Mouse (Mus musculus) bone marrow, adult 2 months (tissue): ENCODE measurements around the gene Gm9972. TPM values are rescaled to one million over a fixed set of nuclear protein-coding genes. Genes with fewer than 3 reads are reported as not detected.

ENCODE experiments used
- H3K27ac ChIP-seq: fragments of 200-500 bp; 2 replicates; pipeline ENCODE4 v1.5.1; 2012; ENCODE audit warnings: low read depth, mild to moderate bottlenecking, control low read depth, inconsistent platforms, low read length; ENCODE audit not compliant: control insufficient read depth, poor library complexity, insufficient read depth
- H3K4me1 ChIP-seq: fragments of 200-500 bp; 2 replicates; pipeline ENCODE4 v1.6.1; 2011; ENCODE audit warnings: low read length; ENCODE audit not compliant: control insufficient read depth, insufficient read depth
- H3K4me3 ChIP-seq: fragments of 200-500 bp; replicated peaks from 2 replicates; pipeline ENCODE3; 2011; ENCODE audit warnings: mild to moderate bottlenecking, low read depth, low read length, control low read depth; ENCODE audit not compliant: control insufficient read depth
- CTCF ChIP-seq: fragments of 200-500 bp; IDR thresholded peaks from 2 replicates; pipeline ENCODE4 v1.5.1; 2011; ENCODE audit warnings: low read length, control low read depth; ENCODE audit not compliant: control insufficient read depth, insufficient read depth
- POLR2A ChIP-seq: fragments of 200-500 bp; IDR thresholded peaks from 2 replicates; pipeline ENCODE4 v1.6.1; 2011; ENCODE audit warnings: low read depth, mild to moderate bottlenecking, control low read depth, low read length, borderline replicate concordance; ENCODE audit not compliant: control insufficient read depth
- WGBS: fragments of 180-500 bp; shearing (Covaris S2); methylation state at CpG from one replicate; pipeline ENCODE4 v1.1.7; 2018; 5-methylcytosine and 5-hydroxymethylcytosine counted together
- polyA plus RNA-seq: library from polyadenylated mRNA; stranded (reverse); fragments of >200 nt; gene quantifications from 2 replicates; pipeline ENCODE4 v1.2.4, GENCODE M21; 2011; ENCODE audit warnings: low replicate concordance; ENCODE audit not compliant: missing spikeins, insufficient read depth, insufficient read length

Gm9972 gene
- polyA plus RNA-seq, 1 experiment = not detected

DNA sequence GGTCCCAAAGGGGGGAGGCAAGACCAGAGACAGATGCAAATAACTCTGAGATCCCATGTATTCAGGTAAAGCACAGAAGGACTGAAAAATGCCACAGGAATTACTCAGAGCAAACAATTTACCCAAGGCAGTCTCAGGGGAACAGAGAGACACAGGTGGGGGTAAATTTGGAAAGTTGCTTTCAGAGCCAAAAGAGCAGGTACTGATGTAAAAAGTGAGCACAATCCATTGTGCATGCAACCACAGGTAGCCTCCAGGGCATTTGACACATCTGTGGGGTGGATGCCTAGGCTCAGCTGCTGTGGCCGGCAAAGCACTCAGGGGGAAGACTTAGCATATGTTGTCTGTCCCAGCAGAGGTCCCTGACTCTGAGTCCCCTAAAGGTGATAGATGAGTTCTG is 13.8 kb downstream of the Gm9972 start:
- whole genome bisulfite sequencing = 45% methylated on average over 1 of the region's 1 CpGs
- TF ChIP-seq POLR2A (no peak), CTCF (no peak)
- H3K4me1 ChIP-seq = no peaks in the 10 kb centered on the region
- no peak overlapping the region for H3K27ac ChIP-seq
- no peak overlapping the region for H3K4me3 ChIP-seq

DNA sequence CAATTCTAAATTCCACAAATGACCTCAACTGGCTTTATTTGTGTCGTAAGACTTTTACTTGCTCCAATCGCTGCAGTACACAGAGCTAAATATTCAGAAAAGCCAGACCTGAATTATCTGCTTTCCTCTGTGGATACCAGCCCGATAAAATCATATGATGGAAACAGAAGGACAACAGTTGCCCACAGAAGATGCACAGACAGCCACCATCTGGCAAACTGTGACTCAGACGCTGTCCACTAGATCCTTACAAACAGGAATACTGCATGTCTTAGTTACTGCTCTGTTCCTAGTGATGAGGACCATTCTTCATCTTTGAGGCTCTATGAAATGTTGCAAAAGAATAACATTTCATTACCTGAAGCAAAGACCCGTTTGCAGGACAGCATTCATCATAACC is 19.4 kb downstream of the Gm9972 start:
- Histone ChIP-seq H3K4me3 (no peak overlapping the region), H3K27ac (no peak overlapping the region), H3K4me1 (no peaks in the 10 kb centered on the region)
- WGBS = 74% methylated on average over 5 of the region's 5 CpGs
- TF ChIP-seq POLR2A = no peak
- TF ChIP-seq CTCF = no peak

DNA sequence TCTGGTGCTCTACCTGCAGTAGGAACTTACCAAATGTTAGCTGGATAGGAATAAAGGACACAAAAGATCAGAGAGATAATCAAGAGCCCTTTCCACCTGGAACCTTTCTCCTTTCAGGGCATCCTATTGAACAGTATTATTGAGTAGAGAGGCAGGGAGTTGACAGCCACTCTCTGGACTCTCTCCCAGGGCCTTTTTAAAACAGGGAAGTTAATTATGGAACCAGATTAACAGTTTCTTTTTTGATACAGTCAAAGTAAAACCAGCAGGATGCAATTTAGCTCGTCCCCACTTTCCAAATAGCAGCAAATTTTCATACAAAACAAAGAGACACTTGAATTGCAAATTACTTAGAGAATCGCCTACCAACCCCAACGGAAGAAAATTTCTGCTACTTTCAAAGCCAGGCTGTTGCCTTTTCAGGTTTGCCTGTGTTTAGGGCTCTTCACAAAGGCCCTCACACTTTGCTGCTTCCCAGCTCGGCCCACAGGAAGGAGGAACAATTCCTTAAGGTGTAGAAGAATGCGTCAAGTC is 24.0 kb downstream of the Gm9972 start:
- Histone ChIP-seq H3K4me3 (no peak overlapping the region), H3K27ac (no peak overlapping the region), H3K4me1 (no peaks in the 10 kb centered on the region)
- TF ChIP-seq POLR2A (no peak), CTCF (no peak)
- 34% methylated on average over 5 of the region's 5 CpGs for WGBS

DNA sequence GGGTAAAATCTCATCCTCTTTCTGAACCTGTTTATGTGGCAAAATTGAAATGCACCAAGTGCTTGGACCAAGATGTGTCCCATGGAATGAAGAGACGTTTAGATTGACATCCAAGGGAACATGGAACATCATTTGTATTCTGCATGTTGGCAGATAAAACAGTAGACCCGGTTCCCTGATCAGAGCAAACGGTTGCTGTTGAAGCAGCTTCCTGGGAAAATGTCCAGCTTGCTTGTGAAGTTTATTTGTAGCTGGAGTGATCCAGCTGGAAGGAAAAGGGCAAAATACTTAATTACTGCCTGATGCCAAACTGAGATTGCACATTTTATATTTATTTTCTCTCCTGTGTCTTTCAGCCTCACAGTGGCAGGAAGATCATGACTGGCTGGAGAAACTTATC is 26.7 kb downstream of the Gm9972 start:
- Histone ChIP-seq H3K4me3 (no peak overlapping the region), H3K4me1 (no peaks in the 10 kb centered on the region), H3K27ac (no peak overlapping the region)
- WGBS = 64% methylated on average over 3 of the region's 3 CpGs
- TF ChIP-seq CTCF (no peak), POLR2A (no peak)

DNA sequence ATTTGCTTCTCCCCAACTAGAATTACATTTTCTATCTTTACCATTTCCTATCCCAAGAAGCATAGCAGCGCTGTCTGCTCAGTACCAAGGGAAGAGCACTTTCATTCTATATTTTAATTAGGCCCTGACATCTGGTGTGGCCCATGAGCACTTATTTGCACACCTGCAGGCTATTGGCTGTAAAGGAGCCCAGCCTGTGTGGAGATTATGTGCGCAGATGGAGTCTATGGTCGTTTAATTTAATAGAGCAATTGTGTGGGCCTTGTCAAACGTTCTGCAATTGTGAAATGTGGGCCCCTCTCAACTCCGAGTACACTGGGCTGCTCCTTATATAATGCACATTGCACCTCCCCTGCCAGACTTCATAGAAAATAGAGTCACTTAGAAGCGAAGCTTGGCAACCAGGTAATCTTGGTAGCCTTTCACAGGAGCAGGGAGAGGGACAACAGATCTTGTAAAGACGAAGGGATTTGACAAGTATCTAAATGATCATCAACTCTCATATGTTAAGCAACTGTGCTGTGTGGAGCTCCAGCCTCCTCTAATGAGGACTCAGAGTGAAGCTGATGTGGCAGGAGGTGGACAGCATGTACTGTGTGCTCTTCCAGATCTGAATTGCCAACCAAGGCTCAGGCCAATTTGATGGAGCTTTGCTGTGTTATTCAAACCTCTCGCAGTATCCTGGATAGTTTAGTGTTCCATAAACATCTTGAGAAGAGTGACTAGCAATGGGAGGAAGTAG is 50.9 kb downstream of the Gm9972 start:
- 72% methylated on average over 8 of the region's 8 CpGs for WGBS
- Histone ChIP-seq H3K27ac (no peak overlapping the region), H3K4me3 (no peak overlapping the region), H3K4me1 (no peaks in the 10 kb centered on the region)
- no peak for TF ChIP-seq CTCF
- TF ChIP-seq POLR2A = no peak

Other genes starting within 250 kb of the Gm9972 start
- gene Atp10b, start 114.1 kb downstream of the Gm9972 start, polyA plus RNA-seq = not detected in 2 replicates